Mouse (Mus musculus) stomach, embryonic 14.5 days (tissue): ENCODE data around the gene Tlr6. TPM values are rescaled to one million over a fixed set of nuclear protein-coding genes. Genes with fewer than 3 reads are reported as not detected.

Experiments used
- ATAC-seq: fragments of 200-750 bp; cut with Nextera tagmentation; 2 replicates; pipeline ENCODE4 v1.8.0; 2017; ENCODE audit warnings: low read depth, moderate TSS enrichment; ENCODE audit not compliant: insufficient number of reproducible peaks, insufficient read depth, low FRiP score
- H3K27ac ChIP-seq: fragments of 300-500 bp; sonication (generic); 2 replicates; pipeline ENCODE4 v1.5.1; 2014; ENCODE audit warnings: mild to moderate bottlenecking, low read length, moderate library complexity, mixed read lengths
- H3K27me3 ChIP-seq: fragments of 300-500 bp; sonication (generic); 2 replicates; pipeline ENCODE4 v1.6.1; 2014; ENCODE audit warnings: low read length, control low read depth, mixed read lengths; ENCODE audit not compliant: control insufficient read depth, insufficient read depth
- H3K36me3 ChIP-seq: fragments of 300-500 bp; sonication (generic); 2 replicates; pipeline ENCODE4 v1.6.1; 2014; ENCODE audit warnings: mild to moderate bottlenecking, control low read depth, low read length, moderate library complexity, mixed read lengths; ENCODE audit not compliant: control insufficient read depth, insufficient read depth
- H3K4me1 ChIP-seq: fragments of 300-500 bp; sonication (generic); 2 replicates; pipeline ENCODE4 v1.6.1; 2014; ENCODE audit warnings: low read length, control low read depth, mixed read lengths; ENCODE audit not compliant: control insufficient read depth, insufficient read depth
- H3K4me2 ChIP-seq: fragments of 300-500 bp; sonication (generic); replicated peaks from 2 replicates; pipeline ENCODE4 v1.6.1; 2014; ENCODE audit warnings: low read depth, low read length, control low read depth
- H3K4me3 ChIP-seq: fragments of 300-500 bp; sonication (generic); 2 replicates; pipeline ENCODE4 v1.5.1; 2014; ENCODE audit warnings: low read depth, low read length, control low read depth
- H3K9ac ChIP-seq: fragments of 300-500 bp; sonication (generic); replicated peaks from 2 replicates; pipeline ENCODE4 v1.6.1; 2014; ENCODE audit warnings: low read depth, mild to moderate bottlenecking, control low read depth, low read length, moderate library complexity, mixed read lengths
- H3K9me3 ChIP-seq: fragments of 300-500 bp; sonication (generic); 2 replicates; pipeline ENCODE4 v1.6.1; 2016; ENCODE audit warnings: low read depth, low read length, control low read depth; ENCODE audit not compliant: control insufficient read depth
- WGBS: fragments of 180-500 bp; shearing (Covaris S2); extraction: QIAGEN DNeasy Blood & Tissue Kit; methylation state at CpG from one replicate; pipeline ENCODE4 v1.1.7; 2014; 5-methylcytosine and 5-hydroxymethylcytosine counted together
- microRNA counts: library from miRNA; unstranded; fragments of <30 nt; microRNA quantifications from one replicate; lab custom pipeline; 2016
- microRNA-seq: library from miRNA; unstranded; fragments of <30 nt; microRNA quantifications from one replicate; pipeline ENCODE4, GENCODE M21; 2016
- polyA plus RNA-seq: library from polyadenylated mRNA; unstranded; fragments of >200 nt; fragmentation: Nextera tagmentation; extraction: Ambion mirVana; gene quantifications from 2 replicates; pipeline ENCODE4 v1.2.1, GENCODE M21; 2014

Gene Tlr6
- polyA plus RNA-seq, 1 experiment from 2014 or later = 0.90 TPM

DNA sequence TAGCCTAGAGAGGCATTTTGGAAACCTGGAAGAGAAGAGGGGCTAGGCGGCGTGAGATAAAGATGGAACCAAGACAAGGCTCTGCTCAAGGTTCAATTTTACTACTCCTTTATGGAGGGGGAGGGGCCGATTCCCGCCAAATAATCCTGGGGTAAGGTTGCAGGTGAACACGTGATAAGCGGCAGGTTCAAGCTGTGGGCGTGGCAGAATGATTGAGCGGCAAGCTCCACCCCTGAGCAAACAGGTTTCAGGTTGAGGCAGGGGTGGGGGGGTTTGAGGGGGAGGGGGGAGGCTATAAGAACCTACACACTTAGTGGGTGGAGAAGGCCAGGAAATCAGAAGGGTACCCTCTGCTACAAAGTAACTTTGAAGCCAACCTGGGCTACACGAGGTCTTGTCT, 42.7 kb downstream of the Tlr6 start:
- ATAC-seq = no peak
- Histone ChIP-seq H3K27me3 (no peaks in the 10 kb centered on the region), H3K9ac (no peak overlapping the region), H3K27ac (no peak overlapping the region), H3K4me1 (no peaks in the 10 kb centered on the region), H3K4me2 (no peak overlapping the region), H3K4me3 (no peak overlapping the region), H3K9me3 (peaks cover 8% of the 10 kb centered on the region; the same call in 1 of the 2 replicates), H3K36me3 (no peaks in the 10 kb centered on the region)
- WGBS = 96% methylated on average over 9 of the region's 9 CpGs

- H3K4me1 ChIP-seq = no peaks in the 10 kb centered on the region
- 79% methylated on average over 6 of the region's 6 CpGs for WGBS
- no peak overlapping the region for H3K4me3 ChIP-seq
- H3K36me3 ChIP-seq = no peaks in the 10 kb centered on the region
- no peak overlapping the region for H3K4me2 ChIP-seq
- no peak for ATAC-seq
- H3K9ac ChIP-seq = no peak overlapping the region
- H3K27ac ChIP-seq = no peak overlapping the region
- no peaks in the 10 kb centered on the region for H3K9me3 ChIP-seq
- H3K27me3 ChIP-seq = no peaks in the 10 kb centered on the region
These were observed 51.2 kb downstream of the Tlr6 start for GRCm38 (mm10) chr5:64908585-64909284.

- H3K9me3 ChIP-seq = no peaks in the 10 kb centered on the region
- H3K36me3 ChIP-seq = no peaks in the 10 kb centered on the region
- no peak overlapping the region for H3K4me3 ChIP-seq
- WGBS = 89% methylated on average over 5 of the region's 5 CpGs
- H3K27ac ChIP-seq = no peak overlapping the region
- no peaks in the 10 kb centered on the region for H3K27me3 ChIP-seq
- H3K4me2 ChIP-seq = no peak overlapping the region
- no peaks in the 10 kb centered on the region for H3K4me1 ChIP-seq
- no peak for ATAC-seq
- no peak overlapping the region for H3K9ac ChIP-seq
These were observed 52.0 kb downstream of the Tlr6 start for GRCm38 (mm10) chr5:64907906-64908305.

GRCm38 (mm10) chr5:64905516-64906271, 54.2 kb downstream of the Tlr6 start:
- 54% methylated on average over 11 of the region's 14 CpGs for WGBS

More at GRCm38 (mm10) chr5:64905516-64906271, 54.2 kb downstream of the Tlr6 start:
- ATAC-seq = no peak
- no peak overlapping the region for H3K4me3 ChIP-seq
- H3K4me2 ChIP-seq = no peak overlapping the region
- no peak overlapping the region for H3K27ac ChIP-seq
- no peaks in the 10 kb centered on the region for H3K9me3 ChIP-seq
- no peaks in the 10 kb centered on the region for H3K4me1 ChIP-seq
- H3K9ac ChIP-seq = no peak overlapping the region
- H3K36me3 ChIP-seq = no peaks in the 10 kb centered on the region
- H3K27me3 ChIP-seq = no peaks in the 10 kb centered on the region

MicroRNAs encoded within 50 kb of the gene (microRNA counts, 519-probe panel; counts per million panel counts)
- 3,032 counts per million, percentile 54 among the panel's probes with 10 or more counts for microRNA mmu-miR-574-3p (lab: Ali Mortazavi, UCI)
- microRNA mmu-miR-574-5p (lab: Ali Mortazavi, UCI) = 2,192 counts per million, percentile 30 among the panel's probes with 10 or more counts

Small RNA genes within 50 kb of the gene (microRNA-seq; reads per million reads assigned to microRNA genes)
- 191 reads per million, percentile 56 among the genes with 10 or more reads in this experiment for gene Mir574

Other genes with a start within 250 kb of the Tlr6 start
- 106 and 115 TPM in 2 replicates for gene Klf3, start 156.7 kb downstream of the Tlr6 start, polyA plus RNA-seq
- gene Tlr1, start 26.5 kb downstream of the Tlr6 start, polyA plus RNA-seq = 0.91 and 1.6 TPM in 2 replicates
- 50.2 and 56.0 TPM in 2 replicates for gene Fam114a1, start 10.0 kb upstream of the Tlr6 start, polyA plus RNA-seq
- gene Tmem156, start 132.0 kb upstream of the Tlr6 start, polyA plus RNA-seq = 0.56 and 0.72 TPM in 2 replicates
- 16.5 and 20.5 TPM in 2 replicates for gene Klhl5, start 147.4 kb upstream of the Tlr6 start, polyA plus RNA-seq
- 10.4 and 10.6 TPM in 2 replicates for gene Wdr19, start 239.6 kb upstream of the Tlr6 start, polyA plus RNA-seq